Mouse (Mus musculus): ENCODE measurements around the gene Ano8.

DNA sequence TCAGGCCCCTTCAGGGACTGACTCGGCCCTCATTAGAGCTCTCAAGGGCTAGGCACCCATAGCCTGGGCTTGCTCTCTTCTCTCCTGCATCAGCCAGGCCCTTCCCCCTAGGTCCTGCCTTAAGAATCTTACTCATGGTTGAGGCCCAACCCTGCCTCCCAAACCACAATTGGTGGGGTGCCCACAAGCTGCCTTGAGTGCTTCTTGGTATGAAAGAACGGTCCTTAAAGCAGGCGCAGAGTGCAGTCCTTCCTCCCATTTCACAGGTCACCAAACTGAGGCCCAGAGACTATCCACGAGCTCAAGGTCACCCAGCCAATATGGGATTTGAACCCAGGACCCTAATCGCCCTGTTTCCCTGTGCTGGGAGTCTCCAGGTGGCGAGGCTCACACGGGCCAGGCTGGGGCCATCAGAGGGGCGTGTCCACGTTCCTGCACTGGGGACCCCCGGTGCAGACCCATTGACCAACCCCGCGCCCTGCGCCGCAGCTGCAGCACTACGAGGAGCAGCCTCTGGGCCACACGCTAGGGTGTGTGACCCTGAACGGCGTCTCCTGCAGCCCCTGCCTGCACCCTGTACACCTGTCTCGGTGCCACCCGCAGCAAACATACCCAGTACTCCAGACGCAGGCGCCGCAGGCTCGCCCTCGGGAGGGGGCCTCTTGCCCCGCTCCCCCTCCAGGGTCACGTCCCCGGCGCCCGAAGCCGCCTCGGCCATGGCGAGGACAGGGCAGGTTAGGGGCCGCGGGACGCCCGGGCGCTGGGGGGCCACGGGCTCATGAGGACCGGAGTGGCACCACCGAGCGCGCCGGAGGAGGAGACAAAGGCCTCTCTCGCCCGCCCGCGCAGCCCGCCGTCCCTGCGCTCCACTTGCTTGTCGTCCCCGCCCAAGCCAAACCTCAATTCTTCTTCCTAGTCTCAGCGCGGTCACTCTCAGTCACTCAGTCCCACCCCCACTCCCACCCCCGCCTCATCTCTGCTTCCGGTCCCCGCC, at the start of gene Ano8:
- TF ChIP-seq CTCF (IDR thresholded peaks at IDR 0.05) (no peak), EP300 (IDR thresholded peaks at IDR 0.05) (no peak)

All from lung, postnatal 0 days (tissue).